Mouse (Mus musculus): Measurements from ENCODE around the gene Plekho1. TPM values are rescaled to one million over a fixed set of nuclear protein-coding genes. Genes with fewer than 3 reads are reported as not detected.
A peak's percentile ranks its signal among the peaks of the same experiment; 100 is the strongest.

Plekho1 gene
- total and polyA plus RNA-seq, 3 experiments, result 22.3 to 24.6 (median 23.4) TPM

GRCm38 (mm10) chr3:95994975-95995801 is 613 bp downstream of the Plekho1 start:
- peak overlapping the region; percentile 57 to 82 (median 69) for H3K4me3 ChIP-seq (replicated peaks in 1 of 3; ENCODE audit: low read depth in 2 of 3, low read length in 2 of 3, poor library complexity in 1 of 3)
- H3K27ac ChIP-seq (ENCODE audit: insufficient read depth, low read depth), result no peak overlapping the region
- H3K4me2 ChIP-seq (ENCODE audit: insufficient read depth, low read depth, poor library complexity, severe bottlenecking), result peak overlapping the region; percentile 84
- peaks cover 7% of the 10 kb centered on the region; the same call in 1 of the 2 replicates for H3K79me2 ChIP-seq (replicated peaks; ENCODE audit: control insufficient read depth, extremely low read depth, insufficient read depth, poor library complexity, severe bottlenecking)
- H3K27me3 ChIP-seq (replicated peaks), result peaks cover 4% of the 10 kb centered on the region
- H3K9me3 ChIP-seq (replicated peaks; ENCODE audit: low read length), result no peaks in the 10 kb centered on the region
- DNase-seq (ENCODE audit: extremely low read depth), result no peak
- peak overlapping the region; percentile 93 for H3K9ac ChIP-seq (ENCODE audit: insufficient read depth, low read depth)
- dilution Hi-C loops (cut with MboI; ENCODE audit: extremely low pct_ligation_motif_present, extremely low pct_unique_long_range_greater_than_20kb, low sequenced_read_pairs), result no loop called here
- TF ChIP-seq TCF12 (IDR thresholded peaks at IDR 0.05; ENCODE audit: low read depth, low read length) (no peak), MAZ (IDR thresholded peaks at IDR 0.05; ENCODE audit: low read depth, low read length) (no peak), E2F4 (IDR thresholded peaks at IDR 0.05; ENCODE audit: insufficient replicate concordance, low read depth, low read length) (no peak), USF2 (conservative IDR thresholded peaks at IDR 0.05; ENCODE audit: low read depth, low read length) (no peak), CHD1 (IDR thresholded peaks at IDR 0.05; ENCODE audit: low read depth, low read length) (peak; percentile 80; the same call in 1 of the 2 replicates), ZNF384 (IDR thresholded peaks at IDR 0.05; ENCODE audit: low read depth, low read length) (no peak), MXI1 (IDR thresholded peaks at IDR 0.05; ENCODE audit: low read depth, low read length) (0 out of 2 replicates have a peak, but pooled peaks have one; percentile 47), MAFK (IDR thresholded peaks at IDR 0.05; ENCODE audit: insufficient replicate concordance, low read length) (no peak), TBP (conservative IDR thresholded peaks at IDR 0.05; ENCODE audit: low read depth, low read length) (no peak), SIN3A (IDR thresholded peaks at IDR 0.05; ENCODE audit: low read length) (peak; percentile 65; the same call in 1 of the 2 replicates), UBTF (IDR thresholded peaks at IDR 0.05; ENCODE audit: low read depth, low read length) (peak; percentile 54; the same call in 1 of the 2 replicates), USF1 (IDR thresholded peaks at IDR 0.05; ENCODE audit: low read depth, low read length) (no peak), PAX5 (IDR thresholded peaks at IDR 0.05; ENCODE audit: low read length) (no peak), GABPA (IDR thresholded peaks at IDR 0.05; ENCODE audit: insufficient replicate concordance, low read depth, low read length) (no peak), MYC (IDR thresholded peaks at IDR 0.05; ENCODE audit: low read depth, low read length) (no peak)
- peaks cover 25 to 62% of the 10 kb centered on the region in 2 experiments for H3K4me1 ChIP-seq (ENCODE audit: control insufficient read depth in 1 of 2, insufficient read depth in 2 of 2)
- in situ Hi-C loops (cut with MboI; ENCODE audit: low pct_ligation_motif_present, low pct_unique_long_range_greater_than_20kb, low sequenced_read_pairs), result loop anchor here (5.0 kb wide), 1 partner anchor 47 kb away; no protein-coding TSS in a partner anchor
- H3K36me3 ChIP-seq (replicated peaks in 1 of 2; ENCODE audit: control insufficient read depth in 1 of 2, insufficient read depth in 1 of 2, low read length in 1 of 2), result peaks cover 9 to 26% of the 10 kb centered on the region in 2 experiments

- H3K4me1 ChIP-seq (ENCODE audit: control insufficient read depth in 1 of 2, insufficient read depth in 2 of 2), result peaks cover 31 to 70% of the 10 kb centered on the region in 2 experiments
- H3K36me3 ChIP-seq (replicated peaks in 1 of 2; ENCODE audit: control insufficient read depth in 1 of 2, insufficient read depth in 1 of 2, low read length in 1 of 2), result peaks cover 15 to 25% of the 10 kb centered on the region in 2 experiments
- H3K4me2 ChIP-seq (ENCODE audit: insufficient read depth, low read depth, poor library complexity, severe bottlenecking), result peak overlapping the region; percentile 84
- peaks cover 4% of the 10 kb centered on the region for H3K27me3 ChIP-seq (replicated peaks)
- TF ChIP-seq ZNF384 (IDR thresholded peaks at IDR 0.05; ENCODE audit: low read depth, low read length), result no peak
- TF ChIP-seq RAD21 (IDR thresholded peaks at IDR 0.05; ENCODE audit: low read depth, low read length), result no peak
- TF ChIP-seq MAFK (IDR thresholded peaks at IDR 0.05; ENCODE audit: insufficient replicate concordance, low read length), result no peak
- TF ChIP-seq ZC3H11A (IDR thresholded peaks at IDR 0.05; ENCODE audit: low read depth, low read length), result no peak
- TF ChIP-seq EP300 (IDR thresholded peaks at IDR 0.05; ENCODE audit: low read length), result no peak
- no peak for TF ChIP-seq JUN (IDR thresholded peaks at IDR 0.05; ENCODE audit: insufficient read depth, low read depth, low read length)
- TF ChIP-seq MYC (IDR thresholded peaks at IDR 0.05; ENCODE audit: low read depth, low read length), result no peak
- TF ChIP-seq KAT2A (IDR thresholded peaks at IDR 0.05; ENCODE audit: insufficient replicate concordance, low read length), result no peak
- no peak for TF ChIP-seq SMC3 (IDR thresholded peaks at IDR 0.05; ENCODE audit: low read depth, low read length)
- no peak for TF ChIP-seq UBTF (IDR thresholded peaks at IDR 0.05; ENCODE audit: low read depth, low read length)
- TF ChIP-seq TCF12 (IDR thresholded peaks at IDR 0.05; ENCODE audit: low read depth, low read length), result no peak
- TF ChIP-seq ZKSCAN1 (IDR thresholded peaks at IDR 0.05; ENCODE audit: borderline replicate concordance, low read depth, low read length), result no peak
- TF ChIP-seq USF1 (IDR thresholded peaks at IDR 0.05; ENCODE audit: low read depth, low read length), result no peak
- TF ChIP-seq ELF1 (IDR thresholded peaks at IDR 0.05; ENCODE audit: low read depth, low read length), result no peak
- no peak for TF ChIP-seq CHD1 (IDR thresholded peaks at IDR 0.05; ENCODE audit: low read depth, low read length)
- no peak for TF ChIP-seq E2F4 (IDR thresholded peaks at IDR 0.05; ENCODE audit: insufficient replicate concordance, low read depth, low read length)
- TF ChIP-seq IRF4 (IDR thresholded peaks at IDR 0.05; ENCODE audit: low read depth, low read length), result no peak
- TF ChIP-seq NRF1 (IDR thresholded peaks at IDR 0.05; ENCODE audit: low read depth, low read length), result no peak
- no peak for TF ChIP-seq HCFC1 (IDR thresholded peaks at IDR 0.05; ENCODE audit: low read depth, low read length)
- peak overlapping the region; percentile 93 for H3K9ac ChIP-seq (ENCODE audit: insufficient read depth, low read depth)
- H3K27ac ChIP-seq (ENCODE audit: insufficient read depth, low read depth), result peak overlapping the region; percentile 28; the same call in 1 of the 2 replicates
- no peaks in the 10 kb centered on the region for H3K9me3 ChIP-seq (replicated peaks; ENCODE audit: low read length)
- dilution Hi-C loops (cut with MboI; ENCODE audit: extremely low pct_ligation_motif_present, extremely low pct_unique_long_range_greater_than_20kb, low sequenced_read_pairs) (no loop called here), in situ Hi-C loops (cut with MboI; ENCODE audit: low pct_ligation_motif_present, low pct_unique_long_range_greater_than_20kb, low sequenced_read_pairs) (loop anchor here (5.0 kb wide), 1 partner anchor 48 kb away; no protein-coding TSS in a partner anchor)
- peak overlapping the region; percentile 57 to 82 (median 69) for H3K4me3 ChIP-seq (replicated peaks in 1 of 3; ENCODE audit: low read depth in 2 of 3, low read length in 2 of 3, poor library complexity in 1 of 3)
- H3K79me2 ChIP-seq (replicated peaks; ENCODE audit: control insufficient read depth, extremely low read depth, insufficient read depth, poor library complexity, severe bottlenecking), result peaks cover 7% of the 10 kb centered on the region; the same call in 1 of the 2 replicates
- DNase-seq (ENCODE audit: extremely low read depth), result no peak
These were observed 1.4 kb downstream of the Plekho1 start for GRCm38 (mm10) chr3:95994381-95994846.

All from CH12.LX (cell line).